In genomic region chr6:72898244-72899200, GRCm38 (mm10) we compare ENCODE assay signal across 8 mouse cellular contexts. TPM values are rescaled to one million over a fixed set of nuclear protein-coding genes. Genes with fewer than 3 reads are reported as not detected.
DNase-seq lines count a peak whose midpoint lies in the region; ATAC-seq and TF ChIP-seq lines count a peak whose summit lies in the region.

No protein-coding gene starts in this region.

- under 1% methylated on average over 71 of the region's 71 CpGs for WGBS in liver, adult 2 months

- peak overlapping the region; percentile 86 for H3K4me3 ChIP-seq in liver, adult 2 months (ENCODE audit: insufficient read depth, low read depth, low read length)

- ATAC-seq in granulocyte monocyte progenitor cell, adult 5-6 weeks (replicated peaks; ENCODE audit: poor library complexity, severe bottlenecking), result peak; percentile 63
- ATAC-seq in monocyte, adult 5-6 weeks (replicated peaks; ENCODE audit: insufficient number of reproducible peaks, low FRiP score, low TSS enrichment, poor library complexity, severe bottlenecking), result 0 out of 2 replicates have a peak, but pooled peaks have one; percentile 24

- TF ChIP-seq CTCF in liver, adult 2 months (IDR thresholded peaks at IDR 0.05; ENCODE audit: low read depth, low read length), result no peak

- peaks cover 31% of the 10 kb centered on the region for H3K79me2 ChIP-seq in liver, adult 2 months (ENCODE audit: control insufficient read depth, insufficient read depth, low read length)

- H3K27me3 ChIP-seq in liver, adult 2 months (ENCODE audit: control insufficient read depth, insufficient read depth, low read length), result no peaks in the 10 kb centered on the region

- TF ChIP-seq POLR2A in liver, adult 2 months (IDR thresholded peaks at IDR 0.05; ENCODE audit: extremely low read depth, insufficient read depth, low read length), result no peak

- peak; percentile 45 for DNase-seq in layer of hippocampus, adult 11-12 months (ENCODE audit: low spot score)
- DNase-seq in layer of hippocampus, adult 9-10 months (ENCODE audit: low spot score), result no peak
- DNase-seq in embryo, embryonic 11.5 days (ENCODE audit: low read depth, low spot score), result peak; percentile 30
- DNase-seq in kidney, adult 11 months, result peak; percentile 47
- no peak for DNase-seq in liver, adult 2 months (ENCODE audit: extremely low read depth, low read depth, low spot score)
- DNase-seq in spleen, postnatal 36 days (ENCODE audit: low spot score in 2 of 2), result peak; percentile 48 to 49

- peaks cover 38% of the 10 kb centered on the region for H3K4me1 ChIP-seq in liver, adult 2 months (ENCODE audit: control insufficient read depth, insufficient read depth, low read length)

- H3K27ac ChIP-seq in liver, adult 2 months (replicated peaks; ENCODE audit: insufficient read depth, low read depth, low read length), result peak overlapping the region; percentile 87

- no peaks in the 10 kb centered on the region for H3K36me3 ChIP-seq in liver, adult 2 months (ENCODE audit: control insufficient read depth, insufficient read depth, low read length)

- peak overlapping the region; percentile 99 for H3K9ac ChIP-seq in liver, adult 2 months (ENCODE audit: low read depth, low read length)

RNA-seq across cellular contexts. Expression of gene Kcmf1, which starts 1.3 kb away (rescaled TPM):
- 46.3 TPM in 2 replicates for total RNA-seq in granulocyte monocyte progenitor cell, adult 5-6 weeks (2014; fragmentation: Nextera tagmentation)
- total RNA-seq in granulocyte monocyte progenitor cell, adult 5-6 weeks (2017), result 101 and 122 TPM in 2 replicates
- 38.6 and 56.6 TPM in 2 replicates for total RNA-seq in liver, adult 2 months (2014; rRNA removed)
- 92.0 and 107 TPM in 2 replicates for polyA plus RNA-seq in liver, adult 2 months (2012; rRNA removed)
- 114 to 128 TPM (median 115 TPM) in 3 replicates for total RNA-seq in monocyte, adult 5-6 weeks (2017)

Comparison
In these comparisons a context has a peak if more than half of its experiments do, and no peak if none do; other contexts are left out.
1. DNase-seq: peak in layer of hippocampus, adult 11-12 months (single experiment), embryo, embryonic 11.5 days (single experiment), kidney, adult 11 months (single experiment) and spleen, postnatal 36 days (2 of 2); none in layer of hippocampus, adult 9-10 months (single experiment) and liver, adult 2 months (single experiment).